Mouse (Mus musculus): ENCODE measurements at regions not wholly inside any gene's neighbourhood (a gene's known extent, or its start where the extent isn't known, plus 50 kb on each side); places are given as distances from the start of the nearest gene placed in this dataset.

DNA sequence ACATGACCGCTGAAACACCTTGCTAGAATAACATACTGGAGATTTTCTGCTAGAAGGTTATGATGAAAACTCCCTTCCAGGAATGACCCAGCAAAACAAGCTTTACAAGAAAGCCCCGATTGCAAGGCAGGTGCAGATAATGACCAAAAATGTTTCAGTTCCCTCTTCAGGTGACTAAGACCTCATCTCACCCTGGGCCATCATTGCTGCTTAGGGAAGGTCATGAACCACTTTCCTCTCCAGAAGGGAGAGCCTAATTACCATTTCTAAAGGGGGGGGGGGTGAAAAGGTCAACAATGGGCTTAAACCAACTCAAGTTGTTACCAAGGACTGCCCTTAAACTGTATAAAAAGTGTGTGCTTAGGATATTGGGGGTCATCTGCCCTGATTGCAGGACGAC is 59.8 kb upstream of the Speer4c start:
- no peak for DNase-seq (ENCODE audit: low spot score in 2 of 2)

DNA sequence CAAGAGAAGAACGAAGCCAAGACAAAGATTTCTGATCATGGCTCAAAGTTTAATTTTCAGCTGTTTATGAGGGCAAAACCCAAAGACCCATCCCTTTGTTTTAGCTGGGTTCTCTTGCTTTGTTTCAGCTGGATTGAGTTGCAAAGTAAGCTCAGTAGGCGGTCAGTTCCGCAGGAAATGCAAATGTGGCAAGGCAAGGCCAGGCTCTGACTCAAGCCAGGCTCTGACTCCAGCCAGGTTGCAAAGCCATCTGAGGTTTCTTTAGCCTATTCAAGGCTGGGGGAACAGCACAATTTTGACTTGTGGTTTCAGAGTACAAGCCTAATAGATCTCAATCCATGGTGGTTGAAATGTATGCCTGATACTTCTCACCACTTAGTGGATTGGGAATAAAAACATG is 60.5 kb upstream of the Speer4c start:
- DNase-seq (ENCODE audit: low spot score in 2 of 2), result no peak

GRCm38 (mm10) chr5:15776106-15776505 is 62.0 kb upstream of the Speer4c start:
- DNase-seq (ENCODE audit: low spot score in 2 of 2), result no peak

DNA sequence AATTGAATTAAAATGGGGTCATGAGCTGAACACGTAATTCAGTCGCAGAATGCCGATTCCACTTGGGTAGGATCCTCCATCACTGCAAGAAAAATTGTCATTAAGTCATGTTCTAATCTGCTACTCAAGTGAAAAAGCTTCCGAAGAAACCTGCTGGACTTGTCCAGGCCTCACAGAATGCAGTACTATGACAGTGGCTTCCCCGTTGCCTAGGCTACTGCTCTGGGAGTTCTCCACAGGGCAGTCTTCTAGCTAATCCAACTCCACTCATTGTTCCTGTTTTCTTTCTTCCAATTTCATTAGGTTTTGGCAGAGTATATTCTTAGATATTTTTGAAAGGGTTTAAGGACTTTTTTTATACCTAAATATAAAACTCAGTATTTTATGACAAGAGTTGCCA is 89.5 kb upstream of the Speer4c start:
- DNase-seq (ENCODE audit: low spot score in 2 of 2), result peak in 1 of 2 experiments; percentile 7

- DNase-seq (ENCODE audit: low spot score in 2 of 2), result no peak
These were observed 102.8 kb upstream of the Speer4c start for GRCm38 (mm10) chr5:15816864-15817263.

DNA sequence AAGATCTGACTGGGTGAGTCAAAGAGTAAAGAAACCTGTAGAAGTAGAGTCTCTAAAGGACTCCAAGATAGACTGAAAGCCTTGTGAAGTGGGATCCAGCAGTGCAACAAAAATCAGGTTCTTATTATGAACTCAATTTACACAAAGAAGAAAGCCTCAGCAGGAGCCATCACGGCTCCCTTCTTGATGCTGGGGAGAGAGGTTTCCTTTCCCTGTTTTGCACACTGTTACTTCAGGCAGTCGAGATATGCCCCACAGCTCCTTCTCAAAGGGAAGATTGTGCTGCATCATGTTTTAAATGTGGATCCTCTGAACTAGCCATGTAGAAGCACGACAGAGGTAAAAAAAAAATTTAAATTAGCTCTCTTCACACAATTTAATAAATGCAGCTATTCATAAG is 103.3 kb upstream of the Speer4c start:
- DNase-seq (ENCODE audit: low spot score in 2 of 2), result no peak

GRCm38 (mm10) chr5:15822989-15823388 is 108.9 kb upstream of the Speer4c start:
- no peak for DNase-seq (ENCODE audit: low spot score in 2 of 2)

DNA sequence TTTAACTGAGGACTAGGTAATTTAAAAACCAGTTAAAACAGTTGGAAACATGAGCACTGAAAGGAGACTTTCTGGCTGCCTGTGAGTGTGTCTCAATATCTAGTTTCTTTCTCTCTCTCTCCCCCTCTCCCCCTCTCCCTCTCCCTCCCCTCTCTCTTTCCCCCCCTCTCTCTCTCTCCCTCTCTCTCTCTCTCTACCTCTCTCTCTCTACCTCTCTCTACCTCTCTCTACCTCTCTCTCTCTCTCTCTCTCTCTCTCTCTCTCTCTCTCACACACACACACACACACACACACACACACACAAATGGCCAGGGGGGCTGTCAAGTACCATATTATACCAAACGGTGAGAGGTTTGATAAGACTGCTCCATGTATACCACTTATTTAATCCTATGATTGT is 103.0 kb upstream of the Cacna2d1 start:
- no peak for DNase-seq (ENCODE audit: low spot score in 2 of 2)

- no peak for DNase-seq (ENCODE audit: low spot score in 2 of 2)
These were observed 102.2 kb upstream of the Cacna2d1 start for GRCm38 (mm10) chr5:15832338-15832737.

- peak; percentile 30 to 63 for DNase-seq (ENCODE audit: low spot score in 2 of 2)
These were observed 96.2 kb upstream of the Cacna2d1 start for GRCm38 (mm10) chr5:15838108-15838972.

DNA sequence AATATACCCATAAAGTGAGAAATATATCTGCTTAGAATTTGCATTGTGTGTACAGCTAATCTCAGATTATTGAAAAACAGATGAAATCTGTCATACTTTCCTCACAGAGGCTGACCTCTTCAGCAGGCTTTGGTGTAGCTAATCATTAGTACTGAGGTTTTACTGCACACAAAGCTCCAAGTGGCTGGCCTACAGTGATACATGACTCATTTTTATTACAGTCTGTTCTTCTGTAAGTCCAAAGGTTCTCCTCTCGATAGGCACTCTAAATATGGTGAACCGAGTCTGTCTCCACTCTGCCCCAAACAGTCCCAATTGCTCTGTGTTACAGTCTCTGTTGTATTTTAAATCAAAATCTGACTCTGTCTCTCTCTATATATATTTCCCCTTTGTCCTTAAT is 87.7 kb upstream of the Cacna2d1 start:
- DNase-seq (ENCODE audit: low spot score in 2 of 2), result no peak

DNA sequence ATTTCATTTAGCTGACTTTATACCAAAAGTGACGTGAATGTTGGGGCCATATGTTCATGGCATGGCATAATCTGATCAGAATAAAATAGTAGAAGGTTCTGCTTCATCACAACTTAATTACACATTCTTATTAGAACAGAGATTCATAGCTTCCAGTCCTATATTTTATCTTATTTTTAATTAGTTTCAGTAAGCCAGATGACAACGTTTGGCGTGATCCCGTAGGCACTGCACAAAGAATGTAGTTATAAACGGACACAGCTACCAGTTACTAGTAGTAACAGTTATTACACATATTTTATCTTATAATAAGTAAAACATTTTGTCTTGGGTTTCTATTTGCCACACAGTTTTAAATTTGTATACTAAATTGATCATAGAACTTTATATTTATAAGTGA is 85.0 kb upstream of the Cacna2d1 start:
- no peak for DNase-seq (ENCODE audit: low spot score in 2 of 2)

GRCm38 (mm10) chr5:15850126-15850801 is 84.2 kb upstream of the Cacna2d1 start:
- no peak for DNase-seq (ENCODE audit: low spot score in 2 of 2)

DNA sequence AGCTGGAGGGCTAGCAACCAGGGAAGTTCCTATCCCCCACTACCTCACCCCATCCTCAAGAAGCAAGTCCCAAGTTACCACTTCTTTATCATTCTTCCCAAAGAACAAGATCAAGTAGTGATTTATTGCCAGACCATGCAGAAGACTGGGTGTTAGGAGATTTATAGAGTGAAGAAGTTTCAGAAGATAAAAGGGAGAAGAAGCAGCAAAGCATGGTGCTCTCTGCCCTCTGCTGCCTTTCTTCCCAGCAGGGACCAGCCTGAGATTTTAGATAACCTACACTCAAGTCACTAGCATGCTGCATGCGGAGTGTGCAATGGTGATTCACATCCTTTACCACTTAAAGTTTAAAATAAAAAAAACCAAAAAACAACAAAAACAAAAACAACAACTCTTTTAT is 79.7 kb upstream of the Cacna2d1 start:
- no peak for DNase-seq (ENCODE audit: low spot score in 2 of 2)

- no peak for DNase-seq (ENCODE audit: low spot score in 2 of 2)
These were observed 77.5 kb upstream of the Cacna2d1 start for GRCm38 (mm10) chr5:15857034-15857433.

GRCm38 (mm10) chr5:15874065-15874464 is 60.4 kb upstream of the Cacna2d1 start:
- DNase-seq (ENCODE audit: low spot score in 2 of 2), result no peak

DNA sequence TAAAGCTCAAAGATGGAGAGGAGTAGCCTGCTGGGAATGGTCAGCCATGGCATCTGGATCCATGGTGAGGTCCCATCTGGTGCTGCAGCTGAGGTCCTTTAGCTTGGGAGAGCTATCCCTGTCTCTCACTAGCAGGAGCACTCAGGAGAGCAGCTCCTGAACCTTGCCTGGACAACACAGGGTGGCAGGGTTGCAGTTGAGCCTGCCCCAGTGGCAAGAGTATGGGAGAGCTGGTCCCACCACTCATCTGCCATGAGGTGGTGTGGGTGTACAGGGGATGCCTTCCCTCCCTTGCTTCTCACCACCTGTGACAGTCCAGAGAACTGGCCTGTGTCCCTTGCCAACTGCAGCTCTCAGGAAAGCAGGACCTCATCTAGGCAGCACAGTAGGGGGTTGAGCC is 51.5 kb upstream of the Cacna2d1 start:
- DNase-seq (ENCODE audit: low spot score in 2 of 2), result no peak

All from urinary bladder, postnatal 36 days (tissue).